Mouse (Mus musculus): ENCODE results near the gene Mapk3.

DNA sequence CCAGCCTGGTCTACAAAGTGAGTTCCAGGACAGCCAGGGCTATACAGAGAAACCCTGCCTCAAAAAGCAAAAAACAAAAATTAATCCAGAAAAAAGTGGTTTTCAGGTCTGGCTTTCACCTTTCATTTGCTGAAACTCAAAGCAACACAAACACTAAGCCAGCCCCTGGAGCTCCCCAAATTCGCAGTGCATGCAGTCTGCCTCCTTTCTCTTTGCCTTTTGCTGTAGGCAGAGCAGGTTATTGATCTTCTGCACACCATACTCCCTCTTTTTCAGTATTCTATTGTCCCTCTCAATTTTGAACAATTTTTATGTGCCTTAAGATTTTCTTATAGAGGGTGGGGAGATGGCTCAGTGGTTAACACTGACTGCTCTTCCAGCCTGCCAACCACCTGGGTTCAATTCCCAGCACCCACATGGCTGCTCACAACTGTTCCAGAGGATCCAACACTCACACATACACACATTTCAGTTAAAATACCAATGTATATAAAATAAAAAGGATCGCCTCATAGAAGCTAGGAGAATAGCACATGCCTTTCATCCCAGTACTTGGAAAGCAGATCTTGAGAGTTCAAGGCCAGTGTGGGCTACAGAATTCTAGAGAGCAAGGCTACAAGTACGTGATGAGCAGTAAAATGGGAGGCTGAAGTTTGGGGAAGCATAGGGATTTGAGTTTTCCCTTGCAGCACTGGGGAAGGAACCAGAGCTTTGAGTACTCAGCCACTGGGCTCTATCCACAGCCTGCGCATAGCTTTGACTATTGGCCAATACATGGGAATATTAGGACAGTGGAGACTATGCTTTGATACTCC, 34.3 kb downstream of the Mapk3 start:
- no peak for TF ChIP-seq CTCF (IDR thresholded peaks at IDR 0.05; ENCODE audit: borderline replicate concordance, control insufficient read depth, extremely low read depth, insufficient read depth, low read length, poor library complexity)
- no peak for TF ChIP-seq POLR2A (IDR thresholded peaks at IDR 0.05; ENCODE audit: control insufficient read depth, extremely low read depth, insufficient read depth, low read length, poor library complexity)
